Mouse (Mus musculus): Measurements from ENCODE around the gene Dhfr. TPM values are rescaled to one million over a fixed set of nuclear protein-coding genes. Genes with fewer than 3 reads are reported as not detected.

Gene Dhfr
- total and polyA plus RNA-seq, 2 experiments from 2014 or later: 4.1 to 4.4 TPM

GRCm38 (mm10) chr13:92328000-92328399 is 26.5 kb upstream of the Dhfr start:
- H3K4me2 ChIP-seq (ENCODE audit: low read depth, low read length): no peak overlapping the region
- WGBS: 63% methylated on average over 2 of the region's 2 CpGs
- no peak overlapping the region for H3K4me3 ChIP-seq (ENCODE audit: low read depth, low read length)
- no peaks in the 10 kb centered on the region for H3K27me3 ChIP-seq (ENCODE audit: control insufficient read depth, insufficient read depth, low read length)
- H3K9me3 ChIP-seq (replicated peaks; ENCODE audit: control insufficient read depth, low read length): no peaks in the 10 kb centered on the region
- ATAC-seq (ENCODE audit: insufficient read depth, low read depth) (no peak), DNase-seq (ENCODE audit: low spot score) (no peak)
- H3K27ac ChIP-seq (ENCODE audit: low read depth): no peak overlapping the region
- no peaks in the 10 kb centered on the region for H3K4me1 ChIP-seq (ENCODE audit: control insufficient read depth, insufficient read depth)
- 0 out of 2 replicates have a peak, but pooled peaks cover 13% of the 10 kb centered on the region for H3K36me3 ChIP-seq (replicated peaks; ENCODE audit: control insufficient read depth, insufficient read depth, low read length)
- no peak overlapping the region for H3K9ac ChIP-seq (replicated peaks; ENCODE audit: low read depth, low read length)
- TF ChIP-seq CTCF (IDR thresholded peaks at IDR 0.05; ENCODE audit: low read depth) (no peak), EP300 (IDR thresholded peaks at IDR 0.05; ENCODE audit: low read depth) (no peak)

GRCm38 (mm10) chr13:92330621-92331020 is 23.9 kb upstream of the Dhfr start:
- H3K9me3 ChIP-seq (replicated peaks; ENCODE audit: control insufficient read depth, low read length): no peaks in the 10 kb centered on the region
- DNase-seq (ENCODE audit: low spot score) (no peak), ATAC-seq (ENCODE audit: insufficient read depth, low read depth) (no peak)
- H3K4me3 ChIP-seq (ENCODE audit: low read depth, low read length): no peak overlapping the region
- no peak overlapping the region for H3K9ac ChIP-seq (replicated peaks; ENCODE audit: low read depth, low read length)
- no peaks in the 10 kb centered on the region for H3K4me1 ChIP-seq (ENCODE audit: control insufficient read depth, insufficient read depth)
- WGBS: 88% methylated on average over 3 of the region's 3 CpGs
- H3K27me3 ChIP-seq (ENCODE audit: control insufficient read depth, insufficient read depth, low read length): no peaks in the 10 kb centered on the region
- H3K27ac ChIP-seq (ENCODE audit: low read depth): no peak overlapping the region
- no peak for TF ChIP-seq EP300 (IDR thresholded peaks at IDR 0.05; ENCODE audit: low read depth)
- no peak for TF ChIP-seq CTCF (IDR thresholded peaks at IDR 0.05; ENCODE audit: low read depth)
- 0 out of 2 replicates have a peak, but pooled peaks cover 12% of the 10 kb centered on the region for H3K36me3 ChIP-seq (replicated peaks; ENCODE audit: control insufficient read depth, insufficient read depth, low read length)
- no peak overlapping the region for H3K4me2 ChIP-seq (ENCODE audit: low read depth, low read length)

GRCm38 (mm10) chr13:92332103-92332879 is 22.2 kb upstream of the Dhfr start:
- no peak for ATAC-seq (ENCODE audit: insufficient read depth, low read depth)
- H3K9me3 ChIP-seq (replicated peaks; ENCODE audit: control insufficient read depth, low read length): no peaks in the 10 kb centered on the region
- 92% methylated on average over 15 of the region's 15 CpGs for WGBS
- no peaks in the 10 kb centered on the region for H3K27me3 ChIP-seq (ENCODE audit: control insufficient read depth, insufficient read depth, low read length)
- DNase-seq (ENCODE audit: low spot score): no peak
- no peak overlapping the region for H3K27ac ChIP-seq (ENCODE audit: low read depth)
- H3K4me1 ChIP-seq (ENCODE audit: control insufficient read depth, insufficient read depth): no peaks in the 10 kb centered on the region
- H3K9ac ChIP-seq (replicated peaks; ENCODE audit: low read depth, low read length): no peak overlapping the region
- 0 out of 2 replicates have a peak, but pooled peaks cover 12% of the 10 kb centered on the region for H3K36me3 ChIP-seq (replicated peaks; ENCODE audit: control insufficient read depth, insufficient read depth, low read length)
- H3K4me2 ChIP-seq (ENCODE audit: low read depth, low read length): no peak overlapping the region
- H3K4me3 ChIP-seq (ENCODE audit: low read depth, low read length): no peak overlapping the region
- TF ChIP-seq EP300 (IDR thresholded peaks at IDR 0.05; ENCODE audit: low read depth) (no peak), CTCF (IDR thresholded peaks at IDR 0.05; ENCODE audit: low read depth) (no peak)

- ATAC-seq (ENCODE audit: insufficient read depth, low read depth) (no peak), DNase-seq (ENCODE audit: low spot score) (no peak)
- Histone ChIP-seq H3K9me3 (replicated peaks; ENCODE audit: control insufficient read depth, low read length) (no peaks in the 10 kb centered on the region), H3K36me3 (replicated peaks; ENCODE audit: control insufficient read depth, insufficient read depth, low read length) (peaks cover 11% of the 10 kb centered on the region; the same call in 1 of the 2 replicates), H3K27me3 (ENCODE audit: control insufficient read depth, insufficient read depth, low read length) (no peaks in the 10 kb centered on the region), H3K27ac (ENCODE audit: low read depth) (no peak overlapping the region), H3K4me2 (ENCODE audit: low read depth, low read length) (no peak overlapping the region), H3K9ac (replicated peaks; ENCODE audit: low read depth, low read length) (no peak overlapping the region), H3K4me1 (ENCODE audit: control insufficient read depth, insufficient read depth) (no peaks in the 10 kb centered on the region), H3K4me3 (ENCODE audit: low read depth, low read length) (no peak overlapping the region)
- TF ChIP-seq CTCF (IDR thresholded peaks at IDR 0.05; ENCODE audit: low read depth) (no peak), EP300 (IDR thresholded peaks at IDR 0.05; ENCODE audit: low read depth) (no peak)
- WGBS: 91% methylated on average over 1 of the region's 1 CpGs
These were observed 17.7 kb upstream of the Dhfr start for GRCm38 (mm10) chr13:92336857-92337256.

GRCm38 (mm10) chr13:92337773-92338462 is 16.6 kb upstream of the Dhfr start:
- no peaks in the 10 kb centered on the region for H3K27me3 ChIP-seq (ENCODE audit: control insufficient read depth, insufficient read depth, low read length)
- no peak overlapping the region for H3K9ac ChIP-seq (replicated peaks; ENCODE audit: low read depth, low read length)
- H3K9me3 ChIP-seq (replicated peaks; ENCODE audit: control insufficient read depth, low read length): no peaks in the 10 kb centered on the region
- peak; percentile 19 for DNase-seq (ENCODE audit: low spot score)
- H3K4me3 ChIP-seq (ENCODE audit: low read depth, low read length): no peak overlapping the region
- no peak overlapping the region for H3K27ac ChIP-seq (ENCODE audit: low read depth)
- H3K4me2 ChIP-seq (ENCODE audit: low read depth, low read length): no peak overlapping the region
- peaks cover 11% of the 10 kb centered on the region; the same call in 1 of the 2 replicates for H3K36me3 ChIP-seq (replicated peaks; ENCODE audit: control insufficient read depth, insufficient read depth, low read length)
- H3K4me1 ChIP-seq (ENCODE audit: control insufficient read depth, insufficient read depth): no peaks in the 10 kb centered on the region
- TF ChIP-seq EP300 (IDR thresholded peaks at IDR 0.05; ENCODE audit: low read depth) (no peak), CTCF (IDR thresholded peaks at IDR 0.05; ENCODE audit: low read depth) (no peak)
- 61% methylated on average over 6 of the region's 6 CpGs for WGBS
- no peak for ATAC-seq (ENCODE audit: insufficient read depth, low read depth)
